Mouse (Mus musculus): ENCODE data around the gene A2ml1.

DNA sequence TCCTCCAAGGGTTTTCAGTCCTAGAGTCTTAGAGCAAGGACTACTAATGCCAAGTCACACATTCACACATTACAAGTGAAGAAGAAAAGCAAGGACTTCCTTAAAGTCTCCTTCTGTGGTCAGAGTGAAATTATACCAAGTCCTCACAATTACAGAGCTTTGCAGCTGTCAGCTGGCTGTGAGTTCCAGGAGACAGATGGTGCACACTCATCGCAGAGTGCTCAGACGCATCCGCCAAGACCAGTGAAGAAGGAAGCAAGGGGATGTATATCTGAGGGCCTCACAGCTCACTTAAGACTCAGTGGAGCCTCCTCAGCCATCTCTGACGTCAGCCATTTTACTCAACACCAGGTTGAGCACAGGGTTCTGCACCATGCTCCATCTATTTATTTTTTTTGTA lies 43.0 kb upstream of the A2ml1 start:
- TF ChIP-seq CTCF (IDR thresholded peaks at IDR 0.05; ENCODE audit: insufficient read depth, low read depth, low read length) (no peak), POLR2A (IDR thresholded peaks at IDR 0.05; ENCODE audit: insufficient read depth, low read depth, low read length) (no peak)
